Mouse (Mus musculus) stomach, embryonic 16.5 days (tissue): Measurements from ENCODE around the gene Sema3a. TPM values are rescaled to one million over a fixed set of nuclear protein-coding genes. Genes with fewer than 3 reads are reported as not detected.

ENCODE experiments used
- ATAC-seq: fragments of 200-750 bp; cut with Nextera tagmentation; 2 replicates; pipeline ENCODE4 v1.8.0; 2017; ENCODE audit warnings: moderate number of reproducible peaks, moderate TSS enrichment; ENCODE audit not compliant: insufficient read depth, low FRiP score
- H3K27ac ChIP-seq: fragments of 300-500 bp; sonication (generic); 2 replicates; pipeline ENCODE4 v1.5.1; 2014; ENCODE audit warnings: low read length
- H3K27me3 ChIP-seq: fragments of 300-500 bp; sonication (generic); 2 replicates; pipeline ENCODE4 v1.6.1; 2014; ENCODE audit warnings: low read length, control low read depth, mixed read lengths; ENCODE audit not compliant: control insufficient read depth, insufficient read depth
- H3K36me3 ChIP-seq: fragments of 300-500 bp; sonication (generic); 2 replicates; pipeline ENCODE4 v1.6.1; 2014; ENCODE audit warnings: low read length; ENCODE audit not compliant: control insufficient read depth, insufficient read depth
- H3K4me1 ChIP-seq: fragments of 300-500 bp; sonication (generic); 2 replicates; pipeline ENCODE4 v1.6.1; 2014; ENCODE audit warnings: low read length, control low read depth, mixed read lengths; ENCODE audit not compliant: control insufficient read depth, insufficient read depth
- H3K4me2 ChIP-seq: fragments of 300-500 bp; sonication (generic); 2 replicates; pipeline ENCODE4 v1.6.1; 2014; ENCODE audit warnings: low read depth, low read length, mixed read lengths
- H3K4me3 ChIP-seq: fragments of 300-500 bp; sonication (generic); replicated peaks from 2 replicates; pipeline ENCODE4 v1.5.1; 2014; ENCODE audit warnings: mild to moderate bottlenecking, low read length
- H3K9ac ChIP-seq: fragments of 300-500 bp; sonication (generic); 2 replicates; pipeline ENCODE4 v1.6.1; 2014; ENCODE audit warnings: low read length
- H3K9me3 ChIP-seq: fragments of 300-500 bp; sonication (generic); replicated peaks from 2 replicates; pipeline ENCODE4 v1.6.1; 2016; ENCODE audit warnings: low read length, control low read depth; ENCODE audit not compliant: control insufficient read depth
- WGBS: fragments of 180-500 bp; shearing (Covaris S2); extraction: QIAGEN DNeasy Blood & Tissue Kit; methylation state at CpG from one replicate; pipeline ENCODE4 v1.1.7; 2014; 5-methylcytosine and 5-hydroxymethylcytosine counted together
- polyA plus RNA-seq: library from polyadenylated mRNA; unstranded; fragments of >200 nt; fragmentation: Nextera tagmentation; extraction: Ambion mirVana; gene quantifications from 2 replicates; pipeline ENCODE4 v1.2.1, GENCODE M21; 2015

The Sema3a gene
- polyA plus RNA-seq: 22.9 and 27.3 TPM in 2 replicates

DNA sequence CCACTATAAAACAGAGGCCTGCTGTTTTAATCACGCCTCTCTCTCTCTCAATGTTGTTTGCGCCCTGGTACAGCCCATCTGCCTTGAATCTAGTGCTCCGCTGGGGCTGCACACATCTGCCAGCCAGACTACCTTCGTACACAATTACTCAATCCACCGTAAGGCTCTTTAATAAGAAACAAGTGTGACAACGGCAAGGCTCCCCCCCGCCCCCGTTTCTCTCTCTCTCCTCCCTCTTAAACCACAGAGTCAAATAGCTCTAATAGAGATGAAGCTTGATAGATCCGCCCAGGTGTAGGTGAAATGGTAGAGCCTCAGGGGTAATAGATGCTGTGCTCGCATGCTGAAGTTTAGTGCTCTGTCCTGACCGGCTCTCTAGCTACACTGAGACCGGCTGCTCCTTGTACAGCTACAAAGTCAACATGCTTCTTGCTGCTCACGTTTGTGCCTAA, at the start of gene Sema3a:
Gene Sema3a (plus strand): TSS at position 174 of the 452 bp plus-strand sequence.
- Histone ChIP-seq H3K27ac (no peak within 1 kb of the TSS), H3K9ac (no peak within 1 kb of the TSS), H3K4me3 (no peak within 1 kb of the TSS), H3K9me3 (no peaks in the 10 kb centered on the region), H3K4me2 (no peak within 1 kb of the TSS), H3K4me1 (no peaks in the 10 kb centered on the region), H3K36me3 (no peaks in the 10 kb centered on the region), H3K27me3 (no peaks in the 10 kb centered on the region)
- ATAC-seq: no peak
- WGBS: 55% methylated on average over 13 of the region's 13 CpGs

DNA sequence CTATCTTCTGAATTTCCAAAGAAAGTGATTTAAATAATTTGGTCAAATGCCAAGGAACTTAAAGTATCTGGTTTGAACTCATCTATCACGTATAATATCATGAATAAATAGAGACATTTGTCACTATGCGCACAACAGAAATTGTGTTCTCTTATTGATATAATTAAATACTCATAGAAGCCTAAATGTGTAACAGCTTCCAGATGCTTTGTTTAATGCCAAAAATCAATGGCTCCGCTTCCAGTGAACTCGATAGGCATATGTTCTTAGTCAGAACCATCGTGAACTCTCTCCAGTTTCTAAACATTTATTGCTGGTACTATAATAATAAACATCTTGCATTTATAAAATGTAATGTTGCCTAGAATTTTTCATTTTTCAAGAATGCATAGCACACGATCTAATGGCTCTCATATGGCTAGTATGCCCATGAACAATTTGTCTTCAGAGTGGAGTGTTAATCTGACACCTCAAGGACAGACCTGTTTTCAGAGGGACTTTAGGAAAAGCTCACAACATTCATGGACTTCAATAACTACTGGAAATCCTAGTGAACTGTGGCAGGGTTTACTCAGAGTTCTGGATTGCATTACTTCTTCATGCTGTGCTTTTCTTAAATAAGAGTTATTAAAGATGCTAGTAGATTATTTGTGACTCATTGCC, 40.3 kb upstream of the Sema3a start:
- Histone ChIP-seq H3K27me3 (no peaks in the 10 kb centered on the region), H3K4me1 (no peaks in the 10 kb centered on the region), H3K4me3 (no peak overlapping the region), H3K9me3 (no peaks in the 10 kb centered on the region; the same call in 1 of the 2 replicates), H3K9ac (no peak overlapping the region), H3K36me3 (no peaks in the 10 kb centered on the region), H3K27ac (no peak overlapping the region), H3K4me2 (no peak overlapping the region)
- 50% methylated on average over 6 of the region's 6 CpGs for WGBS
- no peak for ATAC-seq

DNA sequence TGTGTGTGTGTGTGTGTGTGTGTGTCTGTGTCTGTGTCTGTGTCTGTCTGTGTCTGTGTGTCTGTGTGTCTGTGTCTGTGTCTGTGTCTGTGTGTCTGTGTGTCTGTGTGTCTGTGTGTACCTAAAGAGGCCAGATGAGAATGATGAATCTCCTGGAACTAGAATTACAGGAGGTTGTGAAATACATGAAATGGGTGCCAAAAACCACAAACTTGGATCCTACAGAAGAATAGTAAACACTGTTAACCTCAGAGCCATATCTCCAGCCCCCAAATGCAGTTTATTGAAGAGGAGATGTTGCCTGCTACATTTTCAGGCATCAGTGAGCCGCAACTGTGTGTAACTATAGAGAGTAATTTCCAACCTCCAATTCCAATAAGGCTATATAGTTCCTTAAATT, 34.8 kb upstream of the Sema3a start:
- no peak overlapping the region for H3K27ac ChIP-seq
- H3K27me3 ChIP-seq: no peaks in the 10 kb centered on the region
- no peak for ATAC-seq
- no peak overlapping the region for H3K9ac ChIP-seq
- no peaks in the 10 kb centered on the region for H3K9me3 ChIP-seq
- 65% methylated on average over 1 of the region's 1 CpGs for WGBS
- H3K4me1 ChIP-seq: no peaks in the 10 kb centered on the region
- no peak overlapping the region for H3K4me3 ChIP-seq
- H3K4me2 ChIP-seq: no peak overlapping the region
- no peaks in the 10 kb centered on the region for H3K36me3 ChIP-seq

DNA sequence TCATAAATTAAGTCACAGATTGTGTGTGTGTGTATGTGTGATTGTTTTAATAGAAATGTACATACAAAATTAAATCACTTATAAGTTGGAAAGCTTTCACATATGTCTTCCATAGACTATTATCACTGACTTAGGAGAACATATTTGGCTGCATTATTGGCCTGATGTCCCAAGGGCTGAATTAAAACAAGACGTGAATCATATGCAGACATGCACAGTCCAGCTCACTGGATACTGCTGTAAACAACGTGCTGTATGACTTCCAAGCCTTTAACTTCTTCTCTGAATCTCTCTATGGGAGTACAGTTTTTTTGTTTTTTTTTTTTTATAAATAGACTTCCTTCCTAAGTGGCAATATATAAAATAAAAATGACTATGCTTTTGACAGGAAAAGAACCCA, 15.7 kb upstream of the Sema3a start:
- H3K9me3 ChIP-seq: no peaks in the 10 kb centered on the region
- H3K4me3 ChIP-seq: no peak overlapping the region
- no peak overlapping the region for H3K4me2 ChIP-seq
- H3K9ac ChIP-seq: no peak overlapping the region
- no peaks in the 10 kb centered on the region for H3K27me3 ChIP-seq
- WGBS: 31% methylated on average over 2 of the region's 2 CpGs
- H3K27ac ChIP-seq: no peak overlapping the region
- H3K4me1 ChIP-seq: no peaks in the 10 kb centered on the region
- ATAC-seq: no peak
- no peaks in the 10 kb centered on the region for H3K36me3 ChIP-seq

DNA sequence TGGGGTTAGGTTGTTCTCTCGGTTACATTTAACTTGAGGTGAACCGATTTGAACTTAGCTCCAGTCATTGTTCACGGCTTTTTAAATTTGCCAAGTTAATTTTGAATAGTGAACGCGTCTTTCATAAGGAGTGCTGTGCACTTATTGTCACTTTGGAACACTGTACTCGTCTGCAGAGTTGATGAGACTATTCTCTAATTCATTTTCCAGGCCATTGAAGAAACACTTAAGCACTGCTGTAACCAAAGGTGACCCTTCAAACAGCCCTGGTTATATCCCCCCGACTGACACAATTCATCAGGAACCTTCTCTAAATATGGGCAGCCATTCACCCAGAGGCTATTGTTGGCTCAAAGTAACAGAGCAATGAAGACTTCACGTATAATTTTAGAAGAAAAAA, 8.0 kb upstream of the Sema3a start:
- 72% methylated on average over 8 of the region's 8 CpGs for WGBS
- H3K27me3 ChIP-seq: no peaks in the 10 kb centered on the region
- no peak overlapping the region for H3K27ac ChIP-seq
- H3K4me1 ChIP-seq: no peaks in the 10 kb centered on the region
- H3K9ac ChIP-seq: no peak overlapping the region
- H3K4me3 ChIP-seq: no peak overlapping the region
- H3K9me3 ChIP-seq: no peaks in the 10 kb centered on the region
- ATAC-seq: no peak
- no peaks in the 10 kb centered on the region for H3K36me3 ChIP-seq
- H3K4me2 ChIP-seq: no peak overlapping the region

DNA sequence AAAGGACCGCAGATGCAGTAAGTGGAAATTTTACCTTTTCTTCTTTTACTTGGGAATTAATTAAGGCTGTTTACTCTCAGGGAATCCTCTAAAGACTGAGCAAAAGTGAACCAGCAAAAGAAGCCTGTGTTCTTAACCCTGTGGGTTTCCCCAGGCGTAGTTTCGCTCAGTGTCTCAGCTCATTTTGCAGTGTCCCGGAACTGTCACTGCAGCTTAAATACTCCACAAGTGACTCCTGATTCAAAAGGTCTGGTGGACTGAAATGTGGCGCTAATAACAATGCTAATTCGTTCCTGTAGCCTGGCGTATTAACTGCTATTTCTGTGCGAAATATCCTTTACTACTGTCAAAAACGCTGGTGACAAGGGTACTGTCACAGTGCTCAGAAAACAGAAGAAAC, 543 bp downstream of the Sema3a start:
- H3K9me3 ChIP-seq: no peaks in the 10 kb centered on the region
- H3K9ac ChIP-seq: no peak overlapping the region
- no peak for ATAC-seq
- H3K36me3 ChIP-seq: no peaks in the 10 kb centered on the region
- H3K27ac ChIP-seq: no peak overlapping the region
- no peaks in the 10 kb centered on the region for H3K27me3 ChIP-seq
- no peaks in the 10 kb centered on the region for H3K4me1 ChIP-seq
- H3K4me3 ChIP-seq: no peak overlapping the region
- H3K4me2 ChIP-seq: no peak overlapping the region
- 68% methylated on average over 9 of the region's 9 CpGs for WGBS

DNA sequence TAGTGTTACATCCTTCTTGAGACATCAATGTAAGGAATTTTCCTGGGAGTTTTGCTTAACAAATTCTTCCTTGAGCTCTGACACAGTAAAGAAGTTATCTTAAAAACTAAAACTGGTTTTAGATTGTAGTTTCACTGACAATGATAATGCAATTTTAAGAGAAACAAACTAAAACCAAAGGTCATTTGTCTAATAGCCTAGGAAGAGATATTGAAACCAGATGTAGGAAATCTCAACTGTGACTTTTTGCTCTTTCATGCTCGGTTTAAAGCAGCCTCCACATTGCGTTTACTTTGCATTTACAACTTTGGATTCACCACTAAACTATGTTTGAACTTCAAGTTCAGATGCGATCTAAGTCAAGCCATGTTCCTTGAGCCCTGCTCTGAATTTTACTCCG, 982 bp downstream of the Sema3a start:
- no peak overlapping the region for H3K4me3 ChIP-seq
- no peaks in the 10 kb centered on the region for H3K36me3 ChIP-seq
- no peaks in the 10 kb centered on the region for H3K27me3 ChIP-seq
- no peaks in the 10 kb centered on the region for H3K4me1 ChIP-seq
- no peak for ATAC-seq
- no peak overlapping the region for H3K27ac ChIP-seq
- H3K9ac ChIP-seq: no peak overlapping the region
- H3K9me3 ChIP-seq: no peaks in the 10 kb centered on the region
- 36% methylated on average over 4 of the region's 4 CpGs for WGBS
- no peak overlapping the region for H3K4me2 ChIP-seq

DNA sequence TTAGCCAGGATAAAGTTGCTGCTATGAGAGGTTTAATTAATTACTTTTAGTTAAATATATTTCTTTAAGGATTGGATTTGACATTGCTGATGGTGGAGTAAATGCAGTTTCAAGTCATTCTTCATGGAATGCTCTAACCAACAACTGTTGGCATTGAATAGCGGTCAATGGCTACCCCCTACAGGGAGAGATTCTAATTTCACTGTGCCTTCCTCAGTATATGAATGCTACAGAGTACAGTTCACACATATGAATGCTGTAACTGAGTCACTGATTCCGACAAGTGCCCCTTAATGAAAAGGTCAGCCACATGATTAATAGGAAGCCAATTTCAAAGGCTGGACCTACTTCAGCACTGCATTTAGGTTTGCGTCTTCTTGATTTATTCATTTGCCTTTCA, 1.9 kb downstream of the Sema3a start:
- Histone ChIP-seq H3K36me3 (no peaks in the 10 kb centered on the region), H3K27me3 (no peaks in the 10 kb centered on the region), H3K9ac (no peak overlapping the region), H3K9me3 (no peaks in the 10 kb centered on the region), H3K4me2 (no peak overlapping the region), H3K4me1 (no peaks in the 10 kb centered on the region), H3K27ac (no peak overlapping the region), H3K4me3 (no peak overlapping the region)
- ATAC-seq: no peak
- WGBS: 85% methylated on average over 3 of the region's 3 CpGs

DNA sequence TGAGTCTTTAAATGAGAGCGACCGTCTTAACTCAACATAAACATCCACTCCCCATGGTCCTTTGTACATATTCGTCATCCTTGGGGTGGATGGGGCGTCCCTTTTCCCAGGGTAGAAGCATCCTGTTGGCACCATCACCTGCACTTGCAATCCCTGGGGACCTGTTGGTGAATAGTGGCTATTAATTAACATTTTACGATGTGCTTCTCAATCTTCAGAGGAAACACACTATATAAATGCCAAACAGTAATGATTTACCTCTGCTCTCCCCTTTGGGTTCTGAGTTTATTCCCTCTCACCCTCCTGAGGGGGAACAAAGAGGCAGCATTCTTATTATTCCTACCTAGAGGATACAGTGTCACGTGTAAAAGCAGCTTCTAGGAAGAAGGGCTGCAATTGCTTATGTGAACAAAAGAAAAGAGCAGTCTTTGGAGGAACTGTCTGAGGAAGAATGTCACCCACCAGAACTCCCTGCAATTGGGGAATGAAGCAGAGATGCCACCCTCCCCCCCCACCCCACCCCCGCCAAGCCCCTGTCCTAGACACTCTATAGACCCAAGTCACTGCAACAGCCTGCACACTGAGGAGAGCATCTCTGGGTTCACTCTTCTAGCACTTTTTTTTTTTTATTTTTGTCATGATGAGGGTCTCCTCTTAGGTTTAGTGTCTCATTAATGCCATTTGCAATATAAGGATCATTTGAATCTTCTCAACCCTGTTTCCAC, 19.7 kb downstream of the Sema3a start:
- no peaks in the 10 kb centered on the region for H3K27me3 ChIP-seq
- H3K36me3 ChIP-seq: no peaks in the 10 kb centered on the region
- H3K4me3 ChIP-seq: no peak overlapping the region
- no peaks in the 10 kb centered on the region for H3K4me1 ChIP-seq
- H3K9ac ChIP-seq: no peak overlapping the region
- 58% methylated on average over 7 of the region's 7 CpGs for WGBS
- H3K9me3 ChIP-seq: no peaks in the 10 kb centered on the region
- ATAC-seq: no peak
- H3K27ac ChIP-seq: no peak overlapping the region
- H3K4me2 ChIP-seq: no peak overlapping the region
